Comparison of ENCODE assay signal across 16 mouse cellular contexts in the genomic region with DNA sequence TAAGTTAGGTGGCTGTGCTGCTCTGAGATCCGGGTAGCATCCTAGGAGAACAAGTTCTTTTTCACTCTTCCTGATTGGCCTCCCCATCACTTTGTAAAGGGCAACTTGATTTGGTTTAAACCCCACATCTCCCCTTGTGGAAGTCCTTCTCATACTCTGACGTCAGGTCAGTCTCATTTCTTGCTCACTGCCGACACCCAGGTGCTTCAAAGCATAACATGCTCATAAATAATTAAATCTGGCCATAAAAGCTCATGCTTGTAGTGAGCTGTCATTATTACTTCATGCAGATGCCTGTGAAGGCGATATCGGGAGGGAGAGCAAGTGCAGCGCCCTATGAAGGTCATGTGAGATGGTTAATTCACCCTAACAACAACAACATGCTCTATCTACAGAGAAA.
A peak's percentile ranks its signal among the peaks of the same experiment; 100 is the strongest.
DNase-seq lines count a peak whose midpoint lies in the region; ATAC-seq and TF ChIP-seq lines count a peak whose summit lies in the region.
"Had no signal": no experiment of that assay in that cellular context is flagged by ENCODE, and none has a peak within 500 bp of the region (broad histone marks: within the 10 kb centered on the region; RNA-seq: fewer than 3 reads in every experiment).

No protein-coding gene starts in this region.

- H3K4me3 ChIP-seq in kidney, adult 2 months (ENCODE audit: insufficient read depth, low read depth, low read length): no peak overlapping the region
- H3K4me3 ChIP-seq: embryonic facial prominence, embryonic 10.5 days; embryonic facial prominence, embryonic 12.5 days; forebrain, embryonic 13.5 days; forebrain, embryonic 15.5 days had no signal

- no peak for TF ChIP-seq POLR2A in kidney, adult 2 months (IDR thresholded peaks at IDR 0.05; ENCODE audit: low read depth, low read length)

- peaks cover 3% of the 10 kb centered on the region; the same call in 1 of the 2 replicates for H3K36me3 ChIP-seq in kidney, adult 2 months (ENCODE audit: control insufficient read depth, insufficient read depth, low read length)
- H3K36me3 ChIP-seq: embryonic facial prominence, embryonic 10.5 days; embryonic facial prominence, embryonic 12.5 days; forebrain, embryonic 15.5 days had no signal

- peak overlapping the region; percentile 9; the same call in 1 of the 2 replicates for H3K27ac ChIP-seq in kidney, adult 2 months (ENCODE audit: insufficient read depth, low read depth, low read length)
- H3K27ac ChIP-seq: embryonic facial prominence, embryonic 10.5 days; embryonic facial prominence, embryonic 12.5 days; forebrain, embryonic 13.5 days; forebrain, embryonic 15.5 days had no signal

- peaks cover 16% of the 10 kb centered on the region for H3K4me1 ChIP-seq in kidney, adult 2 months (ENCODE audit: control insufficient read depth, insufficient read depth, low read length)
- H3K4me1 ChIP-seq: forebrain, embryonic 13.5 days had no signal

- H3K27me3 ChIP-seq in kidney, adult 2 months (replicated peaks; ENCODE audit: control insufficient read depth, insufficient read depth, low read length): no peaks in the 10 kb centered on the region
- H3K27me3 ChIP-seq: embryonic facial prominence, embryonic 12.5 days; forebrain, embryonic 13.5 days; forebrain, embryonic 15.5 days had no signal

- no peak for TF ChIP-seq CTCF in kidney, adult 2 months (conservative IDR thresholded peaks at IDR 0.05; ENCODE audit: insufficient read depth, insufficient read length, low read depth, low read length)

- ATAC-seq in activated CD4-positive, CD25-positive, alpha-beta regulatory T cell, adult 4 months: no peak
- ATAC-seq: forebrain, embryonic 13.5 days; forebrain, embryonic 15.5 days; forebrain, postnatal 0 days had no signal

- 49% methylated on average over 6 of the region's 6 CpGs for whole genome bisulfite sequencing in kidney, adult 2 months

- no peak for DNase-seq in kidney, adult 2 months
- DNase-seq in kidney, postnatal 4 days: no peak
- peak; percentile 57 for DNase-seq in retina, embryonic 14.5 days (ENCODE audit: low spot score)
- DNase-seq in retina, postnatal 1 day: peak; percentile 23
- DNase-seq: adrenal gland, adult 8-10 months; adrenal gland, postnatal 14 days; adrenal gland, postnatal 36 days; cerebellum, adult 11-12 months; cerebellum, adult 2 months; cerebellum, postnatal 10 days; forebrain, postnatal 0 days had no signal

Comparison
In these comparisons a context has a peak if more than half of its experiments do, and no peak if none do; other contexts are left out.
1. DNase-seq: peak in retina, embryonic 14.5 days (single experiment) and retina, postnatal 1 day (single experiment); none in kidney, adult 2 months (single experiment) and kidney, postnatal 4 days (0 of 2).